Mouse (Mus musculus) stomach, postnatal 0 days (tissue): ENCODE measurements at regions not wholly inside any gene's neighbourhood (a gene's known extent, or its start where the extent isn't known, plus 50 kb on each side); places are given as distances from the start of the nearest gene placed in this dataset. TPM values are rescaled to one million over a fixed set of nuclear protein-coding genes. Genes with fewer than 3 reads are reported as not detected.

ENCODE experiments used
- ATAC-seq: fragments of 200-750 bp; cut with Nextera tagmentation; 2 replicates; pipeline ENCODE4 v1.8.0; 2017; ENCODE audit not compliant: low FRiP score, low TSS enrichment
- DNase-seq: peaks from one replicate; pipeline ENCODE4 v3.0.0-alpha.2; 2016; ENCODE audit warnings: low spot score
- H3K27ac ChIP-seq: fragments of 300-500 bp; sonication (generic); replicated peaks from 2 replicates; pipeline ENCODE4 v1.5.1; 2014; ENCODE audit warnings: mild to moderate bottlenecking, control low read depth
- H3K27me3 ChIP-seq: fragments of 300-500 bp; sonication (generic); 2 replicates; pipeline ENCODE4 v1.6.1; 2014; ENCODE audit warnings: low read length; ENCODE audit not compliant: control insufficient read depth, insufficient read depth
- H3K36me3 ChIP-seq: fragments of 300-500 bp; sonication (generic); 2 replicates; pipeline ENCODE4 v1.6.1; 2014; ENCODE audit warnings: low read length, mixed read lengths; ENCODE audit not compliant: control insufficient read depth, insufficient read depth
- H3K4me1 ChIP-seq: fragments of 300-500 bp; sonication (generic); replicated peaks from 2 replicates; pipeline ENCODE4 v1.6.1; 2014; ENCODE audit warnings: antibody characterized with exemption; ENCODE audit not compliant: control insufficient read depth, insufficient read depth
- H3K4me2 ChIP-seq: fragments of 300-500 bp; sonication (generic); replicated peaks from 2 replicates; pipeline ENCODE4 v1.6.1; 2014; ENCODE audit warnings: low read depth, mild to moderate bottlenecking, control low read depth, moderate library complexity
- H3K4me3 ChIP-seq: fragments of 300-500 bp; sonication (generic); 2 replicates; pipeline ENCODE4 v1.5.1; 2014; ENCODE audit warnings: low read depth, low read length, control low read depth
- H3K9ac ChIP-seq: fragments of 300-500 bp; sonication (generic); 2 replicates; pipeline ENCODE4 v1.6.1; 2014; ENCODE audit warnings: mild to moderate bottlenecking, low read length, control low read depth, mixed read lengths
- H3K9me3 ChIP-seq: fragments of 300-500 bp; sonication (generic); 2 replicates; pipeline ENCODE4 v1.6.1; 2016; ENCODE audit warnings: low read length; ENCODE audit not compliant: control insufficient read depth
- CTCF ChIP-seq: IDR thresholded peaks from 2 replicates; pipeline ENCODE4 v1.5.1; 2016; ENCODE audit warnings: antibody characterized with exemption, low read depth, mild to moderate bottlenecking, moderate library complexity
- EP300 ChIP-seq: optimal IDR thresholded peaks from 2 replicates; pipeline ENCODE3; 2016; ENCODE audit warnings: antibody characterized with exemption
- WGBS: fragments of 180-500 bp; shearing (Covaris S2); extraction: QIAGEN DNeasy Blood & Tissue Kit; methylation state at CpG from one replicate; pipeline ENCODE4 v1.1.7; 2014; 5-methylcytosine and 5-hydroxymethylcytosine counted together
- microRNA-seq: library from miRNA; unstranded; fragments of <30 nt; microRNA quantifications from one replicate; pipeline ENCODE4, GENCODE M21; 2016

DNA sequence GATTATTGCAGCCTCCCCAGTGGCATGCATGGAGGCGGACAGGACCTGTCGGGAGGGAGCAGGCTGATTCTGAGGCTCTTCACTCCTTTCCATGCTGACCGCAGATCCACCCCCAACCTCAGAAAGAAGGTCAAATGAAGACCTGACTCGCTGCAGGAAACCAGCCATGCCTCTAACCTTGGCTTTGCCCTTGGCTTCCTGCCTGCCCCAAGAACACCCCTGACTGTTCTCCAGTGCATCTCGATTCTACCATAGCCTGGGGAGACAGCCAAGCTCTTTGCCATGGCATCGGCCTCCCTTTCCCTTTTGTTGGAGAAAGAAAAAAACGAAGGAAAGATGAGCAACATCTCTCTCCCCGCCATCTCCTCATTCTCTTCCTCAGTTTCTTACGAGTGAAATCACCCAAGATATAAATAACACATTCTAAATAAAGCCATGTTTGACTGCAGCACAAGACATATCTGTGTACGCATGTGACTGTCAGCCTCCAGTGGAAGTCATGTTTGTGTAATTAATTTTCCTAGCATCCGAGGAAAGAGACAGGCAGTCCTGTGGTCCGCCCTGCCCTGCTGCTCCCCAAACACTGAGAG lies 102.4 kb upstream of the Sdk1 start:
- no peaks in the 10 kb centered on the region for H3K4me1 ChIP-seq
- H3K4me3 ChIP-seq: no peak overlapping the region
- no peaks in the 10 kb centered on the region for H3K27me3 ChIP-seq
- TF ChIP-seq EP300 (no peak), CTCF (no peak)
- ATAC-seq: no peak
- H3K27ac ChIP-seq: no peak overlapping the region
- H3K4me2 ChIP-seq: no peak overlapping the region
- no peaks in the 10 kb centered on the region for H3K36me3 ChIP-seq
- no peak overlapping the region for H3K9ac ChIP-seq
- WGBS: 44% methylated on average over 12 of the region's 12 CpGs
- DNase-seq: no peak
- H3K9me3 ChIP-seq: no peaks in the 10 kb centered on the region

DNA sequence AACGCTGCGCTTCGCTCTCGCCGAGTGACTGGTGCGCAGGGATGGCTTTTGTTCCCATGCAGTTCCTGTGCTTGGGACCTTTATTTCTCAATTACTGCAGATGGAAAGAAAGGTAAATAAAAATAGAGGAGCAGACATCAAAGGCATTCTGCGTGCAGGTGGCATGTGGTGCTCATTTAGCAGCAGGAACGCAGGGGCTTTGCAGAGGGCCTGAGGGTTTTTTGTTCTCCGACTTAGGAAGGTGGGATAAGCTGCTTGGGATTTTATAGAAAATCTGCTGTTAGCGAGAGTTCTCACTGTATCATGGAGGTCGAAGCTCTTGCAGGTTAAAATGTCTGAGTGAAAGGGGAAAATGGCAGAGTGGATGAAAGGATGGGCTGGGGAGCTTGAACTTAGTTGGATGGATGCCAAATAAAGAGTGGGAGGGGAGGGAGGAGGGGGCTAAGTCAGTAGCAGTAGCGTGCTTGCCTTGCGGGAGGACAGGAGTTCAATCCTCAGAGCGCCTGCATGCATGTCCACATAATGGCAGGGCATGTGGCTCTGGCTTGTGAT lies 101.9 kb upstream of the Sdk1 start:
- Histone ChIP-seq H3K4me3 (no peak overlapping the region), H3K27ac (no peak overlapping the region), H3K27me3 (no peaks in the 10 kb centered on the region), H3K4me2 (no peak overlapping the region; the same call in 1 of the 2 replicates), H3K9me3 (no peaks in the 10 kb centered on the region), H3K9ac (no peak overlapping the region), H3K36me3 (no peaks in the 10 kb centered on the region), H3K4me1 (no peaks in the 10 kb centered on the region)
- TF ChIP-seq CTCF: no peak
- TF ChIP-seq EP300: no peak
- 36% methylated on average over 14 of the region's 14 CpGs for WGBS
- DNase-seq (no peak), ATAC-seq (no peak)

GRCm38 (mm10) chr5:141160391-141160790 lies 80.9 kb upstream of the Sdk1 start:
- Histone ChIP-seq H3K4me3 (no peak overlapping the region), H3K4me2 (no peak overlapping the region), H3K4me1 (no peaks in the 10 kb centered on the region), H3K9me3 (no peaks in the 10 kb centered on the region), H3K27ac (no peak overlapping the region), H3K36me3 (no peaks in the 10 kb centered on the region), H3K9ac (no peak overlapping the region), H3K27me3 (no peaks in the 10 kb centered on the region)
- 82% methylated on average over 8 of the region's 8 CpGs for WGBS
- ATAC-seq (no peak), DNase-seq (no peak)
- TF ChIP-seq EP300 (no peak), CTCF (no peak)

DNA sequence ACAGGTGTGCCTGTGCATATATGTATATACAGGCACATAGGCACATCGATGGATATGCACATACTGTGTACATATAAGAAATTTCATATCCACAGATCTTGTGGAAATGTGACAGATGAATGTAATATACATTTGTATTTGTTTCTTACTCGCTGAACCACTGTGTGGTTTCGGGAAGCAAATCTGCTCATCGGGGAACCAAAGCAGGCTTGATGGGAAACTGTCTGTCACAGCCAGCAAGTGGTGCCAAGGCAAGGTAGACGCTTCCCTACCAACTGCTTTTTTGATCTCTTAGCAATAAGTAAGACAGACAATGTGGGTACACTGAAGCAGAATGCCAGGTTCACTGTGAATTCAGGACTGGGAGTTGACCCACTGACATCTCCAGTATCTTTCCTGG lies 80.3 kb upstream of the Sdk1 start:
- no peaks in the 10 kb centered on the region for H3K9me3 ChIP-seq
- ATAC-seq: no peak
- H3K4me2 ChIP-seq: no peak overlapping the region
- H3K9ac ChIP-seq: no peak overlapping the region
- no peak for DNase-seq
- WGBS: 87% methylated on average over 5 of the region's 5 CpGs
- H3K36me3 ChIP-seq: no peaks in the 10 kb centered on the region
- TF ChIP-seq CTCF (no peak), EP300 (no peak)
- H3K4me3 ChIP-seq: no peak overlapping the region
- H3K4me1 ChIP-seq: no peaks in the 10 kb centered on the region
- H3K27ac ChIP-seq: no peak overlapping the region
- H3K27me3 ChIP-seq: no peaks in the 10 kb centered on the region

DNA sequence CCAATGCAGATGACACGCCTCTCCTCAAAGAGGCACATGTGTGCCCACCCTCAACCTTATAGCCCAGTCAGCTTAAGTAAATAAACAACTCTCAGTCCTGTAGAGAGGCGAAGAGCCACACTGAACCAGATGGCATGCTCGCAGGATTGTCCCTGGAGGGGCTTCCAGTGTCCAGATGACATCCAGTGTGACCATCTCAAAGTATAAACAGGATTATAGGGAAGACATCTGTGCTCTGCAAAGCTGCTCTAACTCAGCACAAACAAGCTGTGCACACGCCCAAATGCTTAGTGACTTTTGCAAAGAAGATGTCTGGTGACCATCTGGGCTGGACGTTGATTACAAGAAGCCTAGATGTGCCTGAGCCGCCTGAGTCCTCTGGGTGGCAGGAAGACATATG lies 58.8 kb upstream of the Sdk1 start:
- Histone ChIP-seq H3K4me1 (no peaks in the 10 kb centered on the region), H3K9ac (no peak overlapping the region), H3K36me3 (no peaks in the 10 kb centered on the region), H3K27ac (no peak overlapping the region), H3K4me2 (no peak overlapping the region), H3K9me3 (no peaks in the 10 kb centered on the region), H3K4me3 (no peak overlapping the region), H3K27me3 (no peaks in the 10 kb centered on the region)
- ATAC-seq (no peak), DNase-seq (no peak)
- 39% methylated on average over 6 of the region's 6 CpGs for WGBS
- no peak for TF ChIP-seq CTCF
- no peak for TF ChIP-seq EP300

- TF ChIP-seq EP300: no peak
- no peak for TF ChIP-seq CTCF
- H3K4me2 ChIP-seq: no peak overlapping the region
Observed at GRCm38 (mm10) chr5:141189033-141189432, 52.3 kb upstream of the Sdk1 start.

More at GRCm38 (mm10) chr5:141189033-141189432, 52.3 kb upstream of the Sdk1 start:
- Histone ChIP-seq H3K27ac (no peak overlapping the region), H3K27me3 (no peaks in the 10 kb centered on the region), H3K4me1 (no peaks in the 10 kb centered on the region), H3K9ac (no peak overlapping the region), H3K4me3 (no peak overlapping the region), H3K9me3 (no peaks in the 10 kb centered on the region), H3K36me3 (no peaks in the 10 kb centered on the region)
- DNase-seq (no peak), ATAC-seq (no peak)
- WGBS: 34% methylated on average over 2 of the region's 2 CpGs

Small RNAs in the stretch of these regions (microRNA-seq; reads per million reads assigned to microRNA genes)
- not detected for gene Gm26113
